Mouse (Mus musculus) olfactory bulb, adult 2 months (tissue): ENCODE results near the gene Pdrg1.

ENCODE experiments used
- CTCF ChIP-seq: fragments of 200-500 bp; IDR thresholded peaks from 2 replicates; pipeline ENCODE4 v1.5.1; 2012; ENCODE audit warnings: low read depth, mild to moderate bottlenecking, low read length, moderate library complexity; ENCODE audit not compliant: insufficient read depth
- POLR2A ChIP-seq: fragments of 200-500 bp; IDR thresholded peaks from 2 replicates; pipeline ENCODE4 v1.6.1; 2012; ENCODE audit warnings: mild to moderate bottlenecking, low read depth, low read length, moderate library complexity; ENCODE audit not compliant: insufficient read depth

DNA sequence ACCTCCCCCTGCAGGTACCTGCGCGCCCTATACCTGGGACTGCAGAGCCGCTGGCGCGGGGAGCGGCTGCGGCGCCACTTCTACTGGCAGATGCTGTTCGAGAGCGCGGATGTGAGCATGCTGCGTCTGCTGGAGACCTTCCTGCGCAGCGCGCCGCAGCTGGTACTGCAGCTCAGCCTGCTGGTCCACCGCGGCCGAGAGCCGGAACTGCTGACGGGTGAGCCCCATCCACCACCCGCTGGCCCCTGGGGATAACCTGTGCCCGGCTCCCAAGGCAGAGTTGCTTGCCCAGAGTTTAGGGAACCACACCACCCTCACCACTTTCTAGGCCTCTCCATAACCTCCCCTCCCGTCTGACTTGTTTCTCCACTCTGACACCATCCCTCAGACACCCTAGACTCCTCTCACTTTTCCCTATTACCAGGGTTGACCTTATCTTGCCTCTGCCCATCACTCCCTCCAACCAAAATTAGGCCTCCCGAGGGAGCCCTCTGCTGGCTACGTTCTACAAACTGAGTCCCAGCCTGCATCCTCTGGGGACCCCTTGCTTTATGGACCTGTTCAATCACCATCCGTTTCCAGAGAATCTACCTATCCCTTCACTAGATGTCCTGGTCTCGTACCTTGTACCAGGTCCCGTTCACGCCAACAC is 37.6 kb upstream of the Pdrg1 start:
- TF ChIP-seq CTCF (no peak), POLR2A (no peak)
